Mouse (Mus musculus) heart, postnatal 10 days (tissue): Measurements from ENCODE around the gene Men1. TPM values are rescaled to one million over a fixed set of nuclear protein-coding genes. Genes with fewer than 3 reads are reported as not detected.
A peak's percentile ranks its signal among the peaks of the same experiment; 100 is the strongest.

ENCODE experiments used
- DNase-seq, 2 experiments: peaks; one replicate each; pipeline ENCODE4 v3.0.0; 2021
- intact Hi-C: fragments of 180-260 bp; cut with DNase I; formaldehyde crosslinking; loops from one replicate; pipeline ENCODE4 v1.15.1; 2025
- total RNA-seq, 2 experiments: library from RNA; stranded (reverse); gene quantifications; 2 replicates each; pipeline ENCODE4 v1.2.3; 2021

Men1 gene
- total RNA-seq, 2 experiments from 2014 or later, result 18.6 to 21.8 TPM

DNA sequence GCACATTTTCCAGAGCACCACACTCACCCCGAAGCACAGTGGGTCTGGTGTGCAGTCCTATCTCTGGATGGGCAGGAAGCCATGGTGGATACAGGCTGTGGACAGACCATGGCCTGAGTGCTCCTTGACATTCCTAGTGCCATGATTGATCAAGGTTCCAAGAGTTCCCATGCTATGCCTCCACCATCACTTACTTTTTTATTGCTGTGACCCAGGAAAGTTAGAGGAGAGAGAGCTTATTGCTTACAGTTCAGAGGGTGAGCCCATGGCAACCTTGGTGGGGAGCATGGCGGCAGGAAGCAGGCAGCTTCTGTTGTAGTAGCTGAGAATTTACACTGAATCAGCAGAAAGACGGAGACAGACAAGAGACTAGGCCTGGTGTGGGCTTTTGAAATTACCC, 26.5 kb downstream of the Men1 start:
- intact Hi-C loops, result loop anchor here (2.0 kb wide), 1 partner anchor 16 kb away; no protein-coding TSS in a partner anchor
- DNase-seq, result no peak

DNA sequence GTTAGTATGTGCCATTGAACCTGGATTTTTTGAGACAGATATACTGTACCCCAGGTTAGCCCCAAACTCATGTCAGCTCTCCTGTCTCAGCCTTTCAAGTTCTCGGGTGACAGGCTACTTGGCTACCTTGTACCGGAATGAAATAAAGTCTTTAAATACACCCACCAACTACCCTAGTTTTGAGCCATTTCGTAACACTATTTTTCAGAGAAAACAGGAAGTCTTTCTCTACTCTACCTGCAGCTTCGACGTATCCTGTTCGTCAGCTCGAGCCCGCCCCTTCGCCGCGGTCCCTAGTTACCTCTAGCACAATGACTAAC, 28.3 kb downstream of the Men1 start:
- intact Hi-C loops, result no loop called here
- no peak for DNase-seq

DNA sequence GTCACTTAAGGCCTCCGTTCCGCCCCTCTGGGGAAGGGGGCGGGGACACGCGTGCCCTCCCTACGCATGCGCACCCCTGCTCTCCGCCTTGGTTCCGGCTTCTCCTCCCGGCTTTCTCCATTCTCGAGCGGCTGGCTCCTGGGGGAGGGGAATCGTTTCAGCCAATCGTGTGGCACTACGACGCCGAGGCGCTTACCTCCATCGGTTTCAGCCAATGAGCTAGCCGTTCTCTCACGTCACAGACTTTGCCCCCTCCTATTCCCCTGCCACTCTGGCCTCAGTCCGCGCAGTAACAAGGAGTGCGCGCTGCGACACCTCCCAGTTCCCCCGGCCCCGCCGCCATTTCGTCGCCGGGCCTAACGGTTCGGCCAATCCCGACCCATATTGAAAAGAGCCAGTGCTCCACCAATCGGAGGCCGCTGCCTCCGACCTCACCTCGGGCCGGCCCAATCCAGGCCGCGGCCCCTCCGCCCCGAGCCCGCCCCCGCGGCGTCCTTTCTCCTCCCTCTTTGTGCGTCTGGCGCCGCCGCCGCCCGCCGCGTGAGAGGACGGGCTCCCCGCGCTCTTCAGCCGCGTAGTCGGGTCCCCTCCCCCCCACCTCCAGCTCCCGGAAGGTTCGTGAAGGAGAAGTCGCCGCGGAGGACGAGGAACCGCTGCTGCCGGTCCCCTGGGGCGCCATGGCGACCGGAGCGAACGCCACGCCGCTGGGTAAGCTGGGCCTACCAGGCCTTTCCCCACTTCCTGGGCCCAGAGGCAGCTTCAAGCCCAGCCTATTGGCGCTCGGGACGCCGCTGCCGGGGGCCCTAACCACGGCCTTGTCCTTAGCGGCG, 28.8 kb downstream of the Men1 start, which contains the start of gene Sf1:
TSS of gene Sf1 (plus strand) at position 280 of the 830 bp plus-strand sequence.
- intact Hi-C loops, result loop anchor here (2.0 kb wide), 1 partner anchor 35 kb away; the partner anchor contains the start of gene Rasgrp2
- peak; percentile 100 for DNase-seq

DNA sequence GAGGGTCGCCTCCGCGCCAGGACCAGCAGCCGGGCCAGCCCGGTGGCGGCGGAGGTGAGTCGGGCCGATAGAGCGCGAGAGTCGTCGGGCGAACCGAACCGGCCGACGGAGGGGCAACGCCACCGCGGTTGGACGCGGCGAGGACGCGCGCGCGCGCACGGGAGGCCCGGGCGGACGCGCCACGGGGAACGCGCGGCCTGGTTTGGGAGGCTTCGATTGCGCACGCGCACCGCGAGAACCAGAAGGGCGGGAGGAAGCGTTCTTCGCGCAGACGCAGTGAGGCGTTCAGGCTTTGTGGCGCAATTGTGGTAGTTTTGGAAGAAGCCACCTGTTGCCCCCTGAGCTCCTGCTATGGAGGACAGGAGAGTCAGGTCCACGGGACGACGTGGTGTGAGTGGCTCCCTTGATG, 29.5 kb downstream of the Men1 start:
- intact Hi-C loops, result loop anchor here (2.0 kb wide), 1 partner anchor 34 kb away; the partner anchor contains the start of gene Rasgrp2

DNA sequence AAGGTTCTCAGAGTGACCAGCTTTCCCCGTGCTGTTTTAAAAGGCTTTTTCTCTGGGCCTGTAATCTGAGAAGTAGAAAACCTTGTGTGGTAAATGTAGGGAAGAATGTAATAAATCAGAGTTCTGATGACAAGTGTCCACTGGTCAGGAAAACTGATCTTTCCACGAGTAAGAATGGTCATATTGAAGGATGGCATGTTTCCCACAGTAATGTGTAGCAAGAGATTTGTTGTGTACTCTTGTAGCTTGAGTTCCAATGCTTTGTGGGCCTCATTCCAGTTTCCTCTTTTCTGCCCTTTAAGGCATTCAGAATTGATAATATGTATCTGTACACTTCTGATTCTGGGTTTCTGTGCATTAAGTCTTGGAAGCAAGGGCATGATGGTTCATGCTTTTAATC, 30.1 kb downstream of the Men1 start:
- intact Hi-C loops, result loop anchor here (2.0 kb wide), 1 partner anchor 34 kb away; the partner anchor contains the start of gene Rasgrp2
- DNase-seq, result no peak

More for the DNA sequence above, 29.5 kb downstream of the Men1 start:
- peak; percentile 94 to 96 for DNase-seq

DNA sequence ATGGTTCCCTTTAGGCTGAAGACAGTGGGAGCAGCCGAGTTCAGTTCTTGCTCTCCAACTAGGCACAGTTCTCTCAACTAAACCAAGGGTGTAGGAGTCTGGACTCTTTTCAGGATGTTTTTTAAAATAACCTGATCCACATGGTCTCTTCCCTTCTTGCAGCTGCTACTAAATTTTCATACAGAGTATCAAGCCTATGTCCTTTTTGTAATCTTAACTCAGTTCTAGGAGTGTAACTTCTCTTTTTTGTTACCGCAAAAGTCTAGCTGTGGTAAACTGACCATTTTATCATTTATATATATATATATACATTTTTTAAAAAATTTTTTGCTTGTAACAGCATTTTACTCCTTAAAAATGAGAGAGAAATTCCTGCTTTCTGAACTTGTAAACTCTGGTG, 35.4 kb downstream of the Men1 start:
- intact Hi-C loops, result loop anchor here (5.0 kb wide), 1 partner anchor 82 kb away; no protein-coding TSS in a partner anchor
- no peak for DNase-seq

DNA sequence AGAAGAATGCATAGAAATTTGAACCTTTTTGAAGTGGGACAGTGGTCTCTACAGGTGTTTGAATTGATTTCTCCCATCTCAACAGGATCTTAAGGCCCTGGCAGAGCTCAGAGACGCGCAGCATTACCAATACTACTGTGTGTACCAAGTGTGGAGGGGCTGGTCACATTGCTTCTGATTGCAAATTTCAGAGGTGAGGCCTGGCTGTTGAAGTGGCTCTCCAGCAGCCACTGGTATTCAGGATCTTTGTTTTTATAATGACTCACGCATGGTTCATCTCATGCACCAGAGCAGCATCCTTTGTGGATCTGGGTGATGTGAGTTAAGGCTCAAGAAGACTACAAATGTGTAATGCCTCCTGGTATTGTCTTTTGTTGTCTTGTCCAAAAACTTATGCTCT, 37.7 kb downstream of the Men1 start:
- intact Hi-C loops, result loop anchor here (5.0 kb wide), 1 partner anchor 80 kb away; no protein-coding TSS in a partner anchor

DNA sequence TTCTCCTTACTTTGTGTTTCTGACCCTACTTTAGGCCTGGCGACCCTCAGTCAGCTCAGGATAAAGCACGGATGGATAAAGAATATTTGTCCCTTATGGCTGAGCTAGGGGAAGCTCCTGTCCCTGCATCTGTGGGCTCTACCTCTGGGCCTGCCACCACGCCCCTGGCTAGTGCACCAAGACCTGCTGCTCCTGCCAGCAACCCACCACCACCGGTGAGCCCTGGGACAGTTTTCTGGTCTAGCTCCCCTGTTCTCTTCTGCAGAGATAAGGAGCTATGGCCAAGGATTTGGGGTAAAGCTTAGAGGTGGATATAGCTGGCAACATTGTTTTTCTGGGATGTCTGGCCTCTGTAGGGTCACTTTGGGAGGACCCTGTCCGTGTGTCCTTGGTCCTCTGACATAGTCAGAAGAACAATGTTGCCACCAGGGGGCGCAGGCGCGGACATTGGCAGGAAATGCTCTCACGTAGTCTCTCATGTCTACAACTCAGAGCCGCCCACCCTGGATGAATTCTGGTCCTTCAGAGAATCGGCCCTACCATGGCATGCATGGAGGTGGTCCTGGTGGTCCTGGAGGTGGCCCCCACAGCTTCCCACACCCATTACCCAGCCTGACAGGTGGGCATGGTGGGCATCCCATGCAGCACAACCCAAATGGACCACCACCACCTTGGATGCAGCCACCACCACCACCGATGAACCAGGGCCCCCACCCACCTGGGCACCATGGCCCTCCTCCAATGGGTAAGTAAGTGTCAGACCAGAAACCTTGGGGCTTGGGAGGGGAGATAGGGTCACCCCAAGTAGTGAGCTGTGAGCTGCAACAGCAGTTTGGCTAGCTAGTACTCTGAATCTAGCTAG, 39.0 kb downstream of the Men1 start:
- intact Hi-C loops, result loop anchor here (5.0 kb wide), 1 partner anchor 79 kb away; no protein-coding TSS in a partner anchor
- peak; percentile 89 to 95 for DNase-seq

More for the DNA sequence above, 37.7 kb downstream of the Men1 start:
- no peak for DNase-seq

DNA sequence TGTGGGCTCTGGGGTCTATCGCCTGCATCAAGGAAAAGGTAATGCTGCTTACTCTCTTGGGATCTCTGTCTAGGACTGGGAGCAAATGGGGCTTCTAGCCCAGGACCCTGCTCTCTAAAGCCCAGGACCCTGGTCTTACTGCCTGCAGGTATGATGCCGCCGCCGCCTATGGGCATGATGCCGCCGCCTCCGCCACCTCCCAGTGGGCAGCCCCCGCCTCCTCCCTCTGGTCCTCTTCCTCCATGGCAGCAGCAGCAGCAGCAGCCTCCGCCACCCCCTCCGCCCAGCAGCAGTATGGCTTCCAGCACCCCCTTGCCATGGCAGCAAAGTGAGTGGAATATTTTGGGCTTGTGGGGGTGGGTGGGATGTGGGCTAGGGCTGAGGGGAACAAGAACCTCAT, 39.8 kb downstream of the Men1 start:
- intact Hi-C loops, result loop anchor here (5.0 kb wide), 1 partner anchor 78 kb away; no protein-coding TSS in a partner anchor
- DNase-seq, result no peak

DNA sequence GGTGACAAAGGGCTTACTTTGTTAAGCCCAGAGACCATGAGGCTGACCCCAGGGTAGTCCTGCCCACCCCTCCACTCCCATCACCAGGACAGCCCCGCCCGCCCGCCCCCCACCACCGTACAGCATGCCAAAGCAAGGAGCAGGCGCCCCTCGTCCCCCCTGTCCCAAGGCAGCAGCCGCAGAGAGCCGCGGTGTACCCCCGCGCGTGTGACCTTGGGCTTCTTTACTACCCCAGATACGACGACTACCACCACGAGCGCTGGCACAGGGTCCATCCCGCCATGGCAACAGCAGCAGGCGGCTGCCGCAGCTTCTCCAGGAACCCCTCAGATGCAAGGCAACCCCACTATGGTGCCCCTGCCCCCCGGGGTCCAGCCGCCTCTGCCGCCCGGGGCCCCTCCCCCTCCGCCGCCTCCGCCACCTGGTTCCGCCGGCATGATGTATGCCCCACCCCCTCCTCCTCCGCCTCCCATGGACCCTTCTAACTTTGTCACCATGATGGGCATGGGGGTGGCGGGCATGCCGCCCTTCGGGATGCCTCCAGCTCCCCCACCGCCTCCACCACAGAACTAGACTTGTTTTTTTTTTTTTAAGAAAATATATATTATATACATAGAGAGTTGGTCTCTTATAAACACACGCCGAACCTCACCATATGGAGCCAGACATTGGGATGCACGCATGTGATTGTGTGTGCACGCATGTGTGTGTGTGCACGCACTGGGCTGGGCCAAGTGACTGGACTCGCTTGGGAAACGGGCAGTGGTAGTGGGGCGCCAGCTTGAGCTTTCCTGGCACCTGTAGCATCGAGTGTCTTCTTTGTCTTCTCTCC, 40.9 kb downstream of the Men1 start:
- intact Hi-C loops, result no loop called here
- DNase-seq, result no peak

DNA sequence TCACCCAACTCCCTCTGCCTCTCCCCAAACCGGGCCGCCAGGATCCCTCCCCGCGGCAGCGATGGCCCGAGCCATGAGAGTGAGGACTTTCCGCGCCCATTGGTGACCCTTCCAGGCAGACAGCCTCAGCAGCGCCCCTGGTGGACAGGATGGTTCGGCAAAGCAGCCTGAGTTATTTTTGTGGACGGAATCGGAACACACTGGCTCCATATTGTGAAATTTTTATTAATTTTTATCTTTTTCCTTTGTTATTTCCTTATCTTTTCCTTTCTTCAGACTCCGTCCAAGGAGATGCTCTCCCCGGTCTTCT, 41.4 kb downstream of the Men1 start:
- intact Hi-C loops, result no loop called here
- peak; percentile 62 to 82 for DNase-seq

DNA sequence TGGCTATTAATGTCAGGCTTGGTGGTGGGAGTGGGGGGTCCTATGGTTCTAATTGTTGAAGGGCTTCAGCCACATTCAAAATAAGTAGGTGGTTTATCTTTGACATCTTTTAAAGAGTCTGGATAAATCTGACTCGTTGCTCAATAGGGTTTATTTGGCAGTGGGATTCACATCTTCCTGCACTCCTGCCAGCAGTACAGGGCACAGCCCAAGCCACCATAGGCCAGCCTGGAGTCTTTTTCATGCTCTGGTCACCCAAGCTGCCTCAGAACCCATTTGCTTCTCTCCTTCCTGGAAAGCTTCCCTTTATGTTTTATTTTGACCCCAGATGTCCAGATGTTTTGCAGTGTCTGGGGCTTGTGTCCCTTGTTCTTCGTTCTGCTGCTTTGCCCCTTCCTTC, 41.9 kb downstream of the Men1 start:
- DNase-seq, result no peak
- intact Hi-C loops, result no loop called here

DNA sequence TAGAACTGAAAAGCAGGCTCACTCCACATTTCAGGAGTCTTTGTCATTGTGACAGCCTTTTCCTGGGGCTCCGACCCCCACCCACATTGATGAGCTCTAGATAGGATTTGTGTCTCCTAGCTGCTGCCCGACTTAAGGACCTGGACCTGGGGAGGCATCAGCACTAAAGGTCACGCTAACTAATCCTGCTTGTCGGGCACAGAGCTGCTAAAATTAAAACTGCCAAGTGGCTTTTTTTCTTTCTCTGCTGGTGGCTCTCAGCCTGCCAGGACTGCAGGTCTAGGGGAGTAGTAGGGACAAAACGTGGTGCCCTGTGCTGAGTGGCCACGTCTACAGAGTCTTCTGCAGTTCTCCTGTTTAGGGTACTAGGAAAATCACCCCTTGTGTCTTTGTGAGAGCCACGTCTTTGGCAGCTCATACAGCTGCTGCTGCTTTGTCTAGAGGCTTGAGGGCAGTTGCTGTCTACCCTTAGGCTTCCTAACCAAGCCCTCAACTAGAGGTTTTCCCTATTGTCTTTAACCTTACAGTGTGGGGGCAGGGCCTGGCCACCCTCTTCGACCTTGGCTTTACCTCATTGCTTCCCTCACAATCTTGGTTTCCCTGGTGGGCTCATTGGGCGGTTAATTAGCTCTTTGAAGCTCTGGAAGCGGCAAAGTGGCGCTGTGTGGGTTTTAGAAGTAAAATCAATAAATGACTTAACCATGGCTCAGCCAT, 42.7 kb downstream of the Men1 start:
- peak in 1 of 2 experiments; percentile 45 for DNase-seq
- intact Hi-C loops, result no loop called here

DNA sequence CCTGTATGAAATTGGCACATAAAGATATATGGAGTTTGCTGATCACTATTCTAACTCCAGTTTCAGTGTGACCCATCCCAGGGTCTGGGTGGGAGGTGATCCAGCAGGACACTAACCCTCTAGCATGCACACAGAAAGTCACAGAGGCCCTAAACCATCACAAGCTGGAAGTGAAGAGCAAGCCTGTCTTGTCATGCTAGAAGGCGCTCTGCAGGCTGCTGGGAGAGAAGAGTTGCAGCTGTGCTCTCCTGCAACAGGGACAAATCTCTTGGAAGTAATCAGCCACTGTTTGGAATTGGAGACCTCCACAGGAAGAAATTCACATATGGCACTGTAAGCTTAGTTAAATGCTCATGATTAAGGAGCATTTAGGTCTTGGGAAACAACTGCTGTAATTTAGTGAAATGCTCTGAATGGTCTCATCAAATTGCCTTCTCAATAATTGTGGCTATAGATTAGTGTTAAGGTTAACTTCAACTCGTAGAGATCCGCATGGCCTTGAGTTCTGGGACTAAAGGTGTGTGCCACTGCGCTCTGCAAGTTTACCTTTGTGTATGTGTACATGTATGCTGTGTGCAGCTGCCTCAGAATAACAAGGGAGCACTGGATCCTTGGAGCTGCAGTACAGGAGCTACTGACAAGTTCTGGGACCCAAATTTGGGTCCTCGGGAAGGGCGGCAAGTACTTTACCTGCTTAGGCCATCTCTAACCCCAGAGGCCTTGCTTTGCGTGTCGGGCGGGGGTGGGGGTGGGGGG, 45.8 kb downstream of the Men1 start:
- intact Hi-C loops, result no loop called here
- no peak for DNase-seq

DNA sequence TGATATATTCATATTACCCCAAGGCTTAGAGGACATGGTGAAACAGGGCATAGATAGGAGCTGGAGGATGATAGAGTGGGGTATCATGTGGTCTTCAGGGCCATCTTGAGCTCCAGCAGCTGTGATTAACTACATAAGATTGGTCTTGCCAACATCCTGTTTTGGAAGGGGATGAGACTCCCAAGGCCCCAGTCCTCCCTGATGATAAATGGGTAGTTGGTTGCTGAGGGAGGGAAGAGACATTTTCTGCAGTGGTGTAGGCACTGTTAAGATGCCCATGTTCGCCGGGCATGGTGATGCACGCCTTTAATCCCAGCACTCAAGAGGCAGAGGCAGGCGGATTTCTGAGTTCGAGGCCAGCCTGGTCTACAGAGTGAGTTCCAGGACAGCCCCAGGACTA, 46.5 kb downstream of the Men1 start:
- intact Hi-C loops, result no loop called here
- DNase-seq, result no peak

DNA sequence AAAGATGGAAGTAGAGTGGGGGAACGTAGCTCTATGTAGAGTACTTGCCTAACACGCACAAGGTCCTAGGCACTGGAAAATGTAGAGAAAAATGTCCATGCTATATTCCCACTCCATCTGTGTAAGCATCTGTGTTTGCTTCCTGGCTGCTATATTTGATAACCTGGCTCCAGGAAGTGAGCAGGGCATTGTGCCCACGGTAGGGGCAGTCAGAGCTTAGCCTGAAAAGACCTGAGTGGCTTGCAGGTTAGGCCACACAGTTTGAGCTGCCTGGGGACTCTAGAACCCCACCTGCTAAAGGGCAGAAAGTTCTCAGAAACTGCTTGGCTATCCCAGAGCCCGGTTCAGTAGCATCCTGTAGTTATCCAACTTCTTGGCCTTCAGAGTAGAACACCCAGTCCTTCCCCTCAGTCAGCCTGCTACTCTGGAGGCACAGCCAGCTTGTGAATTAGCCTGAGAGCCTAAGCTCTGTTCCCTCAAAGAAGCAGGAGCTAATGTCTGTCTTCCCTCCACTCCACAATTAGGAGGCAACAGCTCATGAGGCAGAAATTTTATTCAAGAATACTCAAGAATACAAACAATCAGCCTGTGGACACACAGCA, 47.6 kb downstream of the Men1 start:
- intact Hi-C loops, result no loop called here
- no peak for DNase-seq

DNA sequence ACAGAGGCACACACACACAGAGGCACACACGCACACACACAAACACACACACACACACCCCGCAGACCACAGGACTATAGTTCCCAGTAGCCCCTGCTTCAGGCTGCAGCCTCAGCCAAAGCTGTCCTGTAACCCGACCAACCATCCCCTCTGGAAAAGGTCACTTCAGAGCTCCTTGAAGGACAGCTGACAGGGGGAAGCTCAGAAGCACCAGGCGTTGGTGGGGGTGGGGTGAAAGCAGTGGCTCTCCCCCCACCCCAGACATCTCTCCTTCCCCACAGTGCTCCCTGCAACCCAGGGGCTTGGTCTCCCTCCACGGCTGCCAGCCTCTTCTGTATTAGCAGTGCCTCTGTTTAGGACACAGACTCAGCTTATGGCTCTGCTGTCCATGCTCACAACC, 48.7 kb downstream of the Men1 start:
- intact Hi-C loops, result no loop called here
- DNase-seq, result peak in 1 of 2 experiments; percentile 34

DNA sequence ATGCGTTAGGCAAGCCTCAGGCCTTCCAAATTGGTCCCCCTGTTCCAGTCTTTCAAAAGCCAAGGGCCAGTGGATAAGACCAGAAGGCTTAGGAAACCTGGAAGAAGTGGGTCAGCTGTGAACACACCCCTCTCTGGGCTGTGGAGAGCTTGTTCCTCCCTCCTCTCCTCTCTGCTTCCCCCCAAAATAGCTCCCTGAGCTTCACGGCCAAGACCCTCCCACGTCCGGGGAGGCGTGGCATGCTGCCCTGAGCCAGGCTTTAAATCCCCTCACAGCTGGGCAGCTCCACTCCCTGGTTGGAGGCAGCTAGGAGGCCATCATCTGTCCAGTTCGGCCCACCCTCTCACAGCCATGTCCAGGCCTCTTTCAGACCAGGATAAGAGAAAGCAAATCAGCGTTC, 49.3 kb downstream of the Men1 start, which contains the start of gene Pygm:
TSS of gene Pygm (plus strand) at position 272 of the 400 bp plus-strand sequence.
- intact Hi-C loops, result no loop called here
- DNase-seq, result peak; percentile 94 to 95

DNA sequence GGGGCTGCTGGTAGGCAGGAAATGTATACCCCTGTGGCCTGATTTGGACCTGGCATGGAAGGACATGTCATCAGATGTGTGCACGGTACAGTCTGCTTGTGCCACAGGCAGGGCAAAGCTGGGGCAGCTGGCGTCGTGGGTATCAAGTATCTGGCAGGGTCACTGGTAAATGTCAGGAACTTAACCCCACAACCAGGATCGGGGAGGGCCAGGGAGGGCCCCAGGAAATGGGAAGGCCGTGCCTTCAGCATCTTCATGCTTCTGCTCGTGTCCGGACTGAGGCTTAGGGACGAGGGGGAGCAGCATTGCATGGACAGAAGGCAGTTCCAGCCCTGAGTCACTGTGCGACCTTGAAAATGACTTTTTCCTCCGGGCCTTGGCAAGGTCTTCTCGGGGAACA, 50.2 kb downstream of the Men1 start:
- intact Hi-C loops, result no loop called here
- DNase-seq, result peak; percentile 59 to 61
